Mouse (Mus musculus): ENCODE measurements at regions not wholly inside any gene's neighbourhood (a gene's known extent, or its start where the extent isn't known, plus 50 kb on each side); places are given as distances from the start of the nearest gene placed in this dataset.

DNA sequence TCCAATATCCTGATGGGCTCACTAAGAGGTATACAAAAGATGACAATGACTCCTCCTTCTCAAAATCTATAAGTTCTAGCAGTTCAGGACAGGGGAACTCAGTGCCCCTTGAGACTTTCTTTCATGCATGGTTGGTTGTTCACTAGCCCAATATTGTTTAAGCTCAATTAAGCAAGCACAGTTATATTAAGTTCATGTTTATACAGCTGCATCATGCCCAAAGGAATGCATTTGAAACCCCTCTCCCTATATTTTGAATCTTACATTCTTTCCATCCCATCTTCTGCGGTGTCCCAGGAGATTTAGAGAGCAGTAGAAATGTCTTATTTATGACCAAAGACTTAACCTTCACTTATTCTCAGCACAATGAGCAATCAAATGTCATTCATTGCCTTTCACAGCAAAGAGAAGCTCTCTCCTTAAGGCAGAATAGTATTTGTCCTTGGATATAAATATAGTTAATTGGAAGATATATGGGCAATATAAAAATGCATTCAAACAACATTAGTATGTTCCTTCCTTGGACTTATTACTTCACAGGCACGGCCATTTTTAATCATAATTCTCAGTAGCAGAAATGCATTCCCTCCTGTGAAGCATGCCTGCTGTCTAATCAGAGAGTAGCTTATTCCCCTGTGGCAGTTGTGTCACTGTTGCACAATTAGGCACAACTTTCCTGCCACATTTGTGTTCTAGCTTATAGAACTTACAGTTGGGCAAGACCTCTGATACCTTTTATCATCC, 455.8 kb upstream of the N6amt1 start:
- Histone ChIP-seq H3K4me3 (replicated peaks) (no peak overlapping the region), H3K36me3 (no peaks in the 10 kb centered on the region), H3K27ac (no peak overlapping the region), H3K27me3 (no peaks in the 10 kb centered on the region), H3K4me1 (replicated peaks) (no peaks in the 10 kb centered on the region; the same call in 1 of the 2 replicates), H3K9me3 (no peaks in the 10 kb centered on the region), H3K4me2 (no peak overlapping the region), H3K9ac (replicated peaks) (no peak overlapping the region)
- WGBS = 78% methylated on average over 2 of the region's 2 CpGs
- no peak for ATAC-seq (ENCODE audit: insufficient number of reproducible peaks, insufficient read depth, low FRiP score, low TSS enrichment, low read depth)

DNA sequence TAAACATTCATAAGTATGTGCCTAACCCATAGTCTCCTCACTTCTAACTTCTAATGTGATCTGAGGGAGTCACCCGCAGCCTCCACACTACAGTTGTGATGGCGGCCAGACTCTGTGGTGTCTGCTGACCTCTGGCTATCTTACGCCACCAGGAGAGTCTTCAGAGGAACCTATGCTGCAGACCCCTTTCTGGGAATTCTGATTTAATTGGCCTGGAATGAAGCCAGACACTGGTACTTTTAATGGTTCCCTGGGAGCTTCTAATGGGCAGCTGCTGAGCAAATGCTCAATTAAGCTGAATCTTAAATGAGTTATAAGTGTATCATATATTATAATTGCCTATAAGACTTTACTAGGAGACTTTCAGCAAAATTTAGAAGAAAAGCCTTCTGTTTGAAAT, 459.0 kb upstream of the N6amt1 start:
- ATAC-seq (ENCODE audit: insufficient number of reproducible peaks, insufficient read depth, low FRiP score, low TSS enrichment, low read depth) = peak; percentile 90
- no peak overlapping the region for H3K9ac ChIP-seq (replicated peaks)
- no peaks in the 10 kb centered on the region for H3K9me3 ChIP-seq
- H3K27ac ChIP-seq = peak overlapping the region; percentile 82
- WGBS = 46% methylated on average over 3 of the region's 3 CpGs
- H3K36me3 ChIP-seq = no peaks in the 10 kb centered on the region
- no peak overlapping the region for H3K4me2 ChIP-seq
- no peaks in the 10 kb centered on the region; the same call in 1 of the 2 replicates for H3K4me1 ChIP-seq (replicated peaks)
- H3K4me3 ChIP-seq (replicated peaks) = no peak overlapping the region
- H3K27me3 ChIP-seq = no peaks in the 10 kb centered on the region

DNA sequence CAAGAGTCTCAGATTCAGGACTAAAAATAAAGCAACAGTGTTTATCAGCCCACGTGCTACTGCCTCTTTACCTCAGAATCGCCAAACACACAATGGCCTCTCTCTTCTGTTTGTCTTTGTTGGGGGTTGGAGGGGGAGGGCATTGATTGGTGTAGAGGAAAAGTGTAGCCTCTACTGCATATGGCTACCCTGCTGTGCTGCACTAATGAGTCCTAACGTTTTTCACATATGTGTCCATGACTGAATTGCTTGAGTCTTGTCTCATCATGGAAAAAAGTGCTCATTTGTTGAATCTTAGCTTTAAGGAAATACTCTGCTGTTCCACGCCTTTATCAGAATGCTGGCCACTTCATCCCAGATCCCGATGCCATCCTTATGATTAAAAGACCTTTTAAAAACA, 459.7 kb upstream of the N6amt1 start:
- no peak; the same call in 1 of the 2 replicates for ATAC-seq (ENCODE audit: insufficient number of reproducible peaks, insufficient read depth, low FRiP score, low TSS enrichment, low read depth)
- no peaks in the 10 kb centered on the region for H3K9me3 ChIP-seq
- no peaks in the 10 kb centered on the region for H3K36me3 ChIP-seq
- H3K27ac ChIP-seq = peak overlapping the region; percentile 82
- 60% methylated on average over 5 of the region's 5 CpGs for WGBS
- H3K4me1 ChIP-seq (replicated peaks) = no peaks in the 10 kb centered on the region; the same call in 1 of the 2 replicates
- no peak overlapping the region for H3K9ac ChIP-seq (replicated peaks)
- no peaks in the 10 kb centered on the region for H3K27me3 ChIP-seq
- no peak overlapping the region for H3K4me2 ChIP-seq
- no peak overlapping the region for H3K4me3 ChIP-seq (replicated peaks)

DNA sequence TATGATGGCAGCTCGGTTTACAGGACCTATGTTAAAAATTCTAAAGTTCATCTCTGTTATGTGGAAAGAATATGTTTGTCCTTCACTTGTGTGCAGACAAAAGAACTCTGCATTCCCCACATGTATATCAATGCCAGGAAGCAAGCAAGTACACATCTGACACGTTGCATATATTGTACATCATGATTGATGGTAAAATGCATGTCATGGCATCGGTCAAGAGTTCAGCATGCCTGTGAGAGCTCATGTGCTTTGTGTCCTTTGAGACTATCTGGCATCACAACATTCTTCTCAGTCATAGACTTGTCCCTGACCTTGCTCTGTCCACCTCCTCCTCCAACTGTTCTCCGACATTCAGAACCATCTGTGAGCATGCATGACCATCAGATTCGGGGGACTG, 465.6 kb upstream of the N6amt1 start:
- no peak for ATAC-seq (ENCODE audit: insufficient number of reproducible peaks, insufficient read depth, low FRiP score, low TSS enrichment, low read depth)
- H3K27me3 ChIP-seq = no peaks in the 10 kb centered on the region
- no peak overlapping the region for H3K27ac ChIP-seq
- no peak overlapping the region for H3K4me3 ChIP-seq (replicated peaks)
- WGBS = 84% methylated on average over 5 of the region's 5 CpGs
- no peaks in the 10 kb centered on the region for H3K4me1 ChIP-seq (replicated peaks)
- H3K36me3 ChIP-seq = no peaks in the 10 kb centered on the region
- H3K9me3 ChIP-seq = no peaks in the 10 kb centered on the region
- H3K9ac ChIP-seq (replicated peaks) = no peak overlapping the region
- no peak overlapping the region for H3K4me2 ChIP-seq

DNA sequence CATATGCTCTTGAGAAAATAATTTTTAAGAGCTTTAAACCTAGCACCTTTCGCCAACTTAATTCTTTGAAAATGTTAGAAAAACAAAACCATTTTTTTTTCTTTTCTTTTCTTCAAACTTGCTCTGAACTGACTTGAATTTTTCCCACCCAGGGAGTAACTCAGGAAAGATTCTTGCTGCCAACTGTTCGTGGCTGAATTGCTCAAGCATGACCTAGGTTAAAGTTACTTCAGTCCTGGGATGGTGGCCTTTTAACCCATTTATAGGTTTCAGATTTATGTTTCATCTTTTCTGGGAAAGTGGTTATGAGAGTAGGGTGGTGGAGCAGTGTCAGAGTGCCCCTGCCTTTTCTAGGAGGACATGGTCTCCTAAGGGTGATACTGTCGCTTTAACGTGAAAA, 466.4 kb upstream of the N6amt1 start:
- Histone ChIP-seq H3K4me3 (replicated peaks) (no peak overlapping the region), H3K9ac (replicated peaks) (no peak overlapping the region), H3K9me3 (no peaks in the 10 kb centered on the region), H3K27ac (no peak overlapping the region), H3K4me2 (no peak overlapping the region), H3K4me1 (replicated peaks) (no peaks in the 10 kb centered on the region), H3K27me3 (no peaks in the 10 kb centered on the region), H3K36me3 (no peaks in the 10 kb centered on the region)
- WGBS = 74% methylated on average over 4 of the region's 4 CpGs
- ATAC-seq (ENCODE audit: insufficient number of reproducible peaks, insufficient read depth, low FRiP score, low TSS enrichment, low read depth) = no peak

DNA sequence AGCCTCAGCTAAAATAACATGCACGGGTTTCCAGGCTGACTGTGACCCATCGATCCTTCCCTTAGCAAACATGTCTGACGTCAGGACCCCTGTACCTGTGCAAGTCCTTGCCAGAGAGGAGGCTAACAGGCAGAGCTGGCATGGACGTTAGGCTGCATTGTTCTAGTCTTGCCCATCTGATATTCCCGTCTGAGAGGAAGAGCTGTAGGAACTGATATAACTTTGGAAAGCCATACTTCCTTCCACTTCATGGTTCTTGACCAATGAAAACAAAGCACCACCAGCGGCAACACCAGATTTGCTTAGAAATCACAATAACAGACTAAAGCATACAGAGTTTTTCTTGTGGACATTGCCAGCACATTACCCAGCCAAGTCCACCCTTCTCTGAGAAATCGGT, 470.1 kb upstream of the N6amt1 start:
- no peaks in the 10 kb centered on the region for H3K9me3 ChIP-seq
- H3K4me3 ChIP-seq (replicated peaks) = no peak overlapping the region
- H3K27me3 ChIP-seq = no peaks in the 10 kb centered on the region
- no peak overlapping the region for H3K4me2 ChIP-seq
- no peaks in the 10 kb centered on the region for H3K36me3 ChIP-seq
- ATAC-seq (ENCODE audit: insufficient number of reproducible peaks, insufficient read depth, low FRiP score, low TSS enrichment, low read depth) = no peak
- H3K4me1 ChIP-seq (replicated peaks) = no peaks in the 10 kb centered on the region
- H3K27ac ChIP-seq = no peak overlapping the region
- no peak overlapping the region for H3K9ac ChIP-seq (replicated peaks)
- 85% methylated on average over 7 of the region's 7 CpGs for WGBS

DNA sequence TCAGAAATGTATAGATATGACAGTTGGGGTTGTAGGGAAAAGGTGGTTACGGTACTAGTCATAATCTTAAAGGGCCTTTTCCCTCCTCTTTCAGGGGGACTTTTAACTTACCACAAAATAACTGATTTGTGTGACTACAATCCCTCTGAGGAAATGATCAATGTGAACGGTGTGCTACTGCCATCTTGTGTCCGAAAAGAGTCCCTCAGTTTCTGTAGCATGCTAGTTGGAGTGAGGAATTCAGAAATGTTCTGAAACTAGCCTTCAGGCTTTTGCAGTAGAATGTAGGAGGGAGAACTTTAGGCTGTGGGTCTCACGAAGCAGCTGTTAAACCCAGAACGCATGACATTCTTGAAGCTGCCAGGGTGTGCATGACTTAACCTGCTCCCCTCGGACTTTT, 471.5 kb upstream of the N6amt1 start:
- Histone ChIP-seq H3K27me3 (no peaks in the 10 kb centered on the region), H3K27ac (no peak overlapping the region), H3K9me3 (no peaks in the 10 kb centered on the region), H3K36me3 (no peaks in the 10 kb centered on the region), H3K4me2 (no peak overlapping the region), H3K4me3 (replicated peaks) (no peak overlapping the region), H3K4me1 (replicated peaks) (no peaks in the 10 kb centered on the region), H3K9ac (replicated peaks) (no peak overlapping the region)
- ATAC-seq (ENCODE audit: insufficient number of reproducible peaks, insufficient read depth, low FRiP score, low TSS enrichment, low read depth) = no peak
- 18% methylated on average over 6 of the region's 6 CpGs for whole genome bisulfite sequencing

DNA sequence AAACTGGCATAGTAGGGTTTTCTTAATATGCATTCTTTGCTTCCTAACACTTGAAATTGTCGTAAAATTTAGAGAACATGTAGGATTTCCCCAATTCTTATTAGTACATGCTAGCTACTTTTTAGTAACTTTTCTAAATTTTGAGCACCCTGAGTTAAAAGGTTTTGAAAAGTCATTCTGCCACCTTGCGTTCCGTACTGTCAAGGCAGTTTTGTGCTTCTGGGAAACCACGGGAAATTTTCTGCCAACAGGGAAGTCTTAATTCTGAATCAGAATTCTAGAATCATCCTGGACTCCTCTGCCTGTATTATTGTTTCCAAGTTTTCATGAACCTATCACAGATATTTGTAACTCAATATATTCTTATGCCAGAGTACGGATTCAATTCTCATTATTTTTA, 472.4 kb upstream of the N6amt1 start:
- Histone ChIP-seq H3K4me1 (replicated peaks) (no peaks in the 10 kb centered on the region), H3K27me3 (no peaks in the 10 kb centered on the region), H3K4me2 (no peak overlapping the region), H3K4me3 (replicated peaks) (no peak overlapping the region), H3K27ac (no peak overlapping the region), H3K9ac (replicated peaks) (no peak overlapping the region), H3K9me3 (no peaks in the 10 kb centered on the region), H3K36me3 (no peaks in the 10 kb centered on the region)
- no peak for ATAC-seq (ENCODE audit: insufficient number of reproducible peaks, insufficient read depth, low FRiP score, low TSS enrichment, low read depth)
- WGBS = 63% methylated on average over 5 of the region's 5 CpGs

DNA sequence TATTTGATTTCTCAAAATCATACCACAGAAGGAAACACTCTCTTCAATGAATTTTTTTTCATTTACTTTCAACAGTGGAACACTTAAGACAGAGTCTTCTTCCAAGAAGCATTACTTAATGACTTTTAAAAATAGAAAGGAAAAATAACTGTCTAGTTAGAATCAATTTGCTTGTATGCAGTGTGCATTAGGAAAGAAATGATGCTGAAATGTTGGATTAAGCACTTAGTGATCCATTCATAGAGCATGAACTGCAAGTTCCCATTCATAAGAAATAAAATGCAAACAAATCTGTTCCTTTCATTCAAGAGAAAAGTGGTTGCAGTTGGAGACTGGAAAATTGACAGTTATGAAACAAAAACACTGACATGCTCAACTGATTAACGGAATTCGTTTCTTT, 493.2 kb upstream of the N6amt1 start:
- no peak overlapping the region for H3K27ac ChIP-seq
- H3K4me1 ChIP-seq (replicated peaks) = no peaks in the 10 kb centered on the region
- H3K36me3 ChIP-seq = no peaks in the 10 kb centered on the region
- H3K4me3 ChIP-seq (replicated peaks) = no peak overlapping the region
- H3K9ac ChIP-seq (replicated peaks) = no peak overlapping the region
- H3K4me2 ChIP-seq = no peak overlapping the region
- no peaks in the 10 kb centered on the region for H3K27me3 ChIP-seq
- no peaks in the 10 kb centered on the region for H3K9me3 ChIP-seq
- ATAC-seq (ENCODE audit: insufficient number of reproducible peaks, insufficient read depth, low FRiP score, low TSS enrichment, low read depth) = no peak
- 88% methylated on average over 2 of the region's 2 CpGs for WGBS

DNA sequence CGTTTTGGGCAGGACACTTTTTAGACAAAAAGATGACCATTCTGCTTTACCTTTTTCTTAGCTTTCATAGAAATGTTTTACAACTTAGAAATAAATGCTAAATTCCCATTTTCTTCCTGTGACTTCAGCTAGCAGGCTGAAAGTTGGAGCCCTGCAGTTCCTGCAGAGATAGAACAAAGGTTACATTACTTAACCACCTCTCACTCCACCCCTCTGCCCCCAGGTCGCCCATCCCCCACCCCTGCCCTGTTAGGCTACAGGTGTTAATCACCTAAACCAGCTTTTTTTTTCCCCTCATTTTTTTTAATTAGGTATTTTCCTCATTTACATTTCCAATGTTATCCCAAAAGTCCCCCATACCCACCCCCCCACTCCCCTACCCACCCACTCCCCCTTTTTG, 498.1 kb upstream of the N6amt1 start:
- Histone ChIP-seq H3K36me3 (no peaks in the 10 kb centered on the region), H3K4me2 (no peak overlapping the region), H3K9ac (replicated peaks) (no peak overlapping the region), H3K4me1 (replicated peaks) (no peaks in the 10 kb centered on the region), H3K27ac (no peak overlapping the region), H3K4me3 (replicated peaks) (no peak overlapping the region), H3K9me3 (no peaks in the 10 kb centered on the region), H3K27me3 (no peaks in the 10 kb centered on the region)
- 66% methylated on average over 2 of the region's 2 CpGs for WGBS
- no peak for ATAC-seq (ENCODE audit: insufficient number of reproducible peaks, insufficient read depth, low FRiP score, low TSS enrichment, low read depth)

DNA sequence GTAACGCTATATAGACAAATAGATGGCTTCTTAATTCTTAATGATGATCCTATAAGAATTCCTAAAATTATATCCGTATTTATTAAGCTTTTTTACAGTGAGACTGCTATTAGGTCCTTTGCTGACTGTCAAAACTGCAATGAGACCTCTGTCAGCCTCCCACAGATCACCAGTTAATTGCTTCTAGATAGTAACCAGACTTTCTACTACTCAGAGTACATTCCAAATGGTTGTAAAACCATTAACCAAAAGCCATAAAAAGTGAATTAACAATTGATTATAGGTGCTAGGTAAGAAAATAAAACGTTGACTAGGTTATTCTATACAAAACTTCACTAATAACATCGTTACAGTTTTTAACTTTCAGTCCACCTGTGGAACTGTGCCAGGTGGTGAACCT, 498.7 kb upstream of the N6amt1 start:
- Histone ChIP-seq H3K4me3 (replicated peaks) (no peak overlapping the region), H3K27me3 (no peaks in the 10 kb centered on the region), H3K9ac (replicated peaks) (no peak overlapping the region), H3K9me3 (no peaks in the 10 kb centered on the region), H3K4me1 (replicated peaks) (no peaks in the 10 kb centered on the region), H3K36me3 (no peaks in the 10 kb centered on the region), H3K27ac (no peak overlapping the region), H3K4me2 (no peak overlapping the region)
- no peak for ATAC-seq (ENCODE audit: insufficient number of reproducible peaks, insufficient read depth, low FRiP score, low TSS enrichment, low read depth)
- WGBS = 58% methylated on average over 4 of the region's 4 CpGs

DNA sequence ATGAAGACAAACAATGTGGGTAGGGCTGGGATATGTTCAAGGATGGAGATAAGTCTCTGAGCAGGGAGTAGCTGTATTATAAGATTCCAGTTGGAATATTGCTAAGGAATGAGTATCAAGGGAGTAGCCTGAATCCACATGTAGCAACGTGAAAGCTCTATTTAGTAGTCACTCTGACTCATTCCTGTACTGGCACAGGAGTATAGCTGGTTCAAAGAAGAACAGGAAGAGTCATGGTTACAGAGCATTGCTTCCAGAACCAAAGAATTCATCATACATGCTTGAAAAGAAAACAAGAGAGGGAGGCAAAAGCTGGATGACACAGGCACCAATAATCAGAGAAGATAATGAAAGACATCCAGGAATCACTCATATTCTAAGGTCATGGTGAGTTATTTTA, 500.6 kb upstream of the N6amt1 start:
- H3K4me3 ChIP-seq (replicated peaks) = no peak overlapping the region
- H3K27ac ChIP-seq = no peak overlapping the region
- H3K9ac ChIP-seq (replicated peaks) = no peak overlapping the region
- no peaks in the 10 kb centered on the region for H3K9me3 ChIP-seq
- ATAC-seq (ENCODE audit: insufficient number of reproducible peaks, insufficient read depth, low FRiP score, low TSS enrichment, low read depth) = no peak
- H3K27me3 ChIP-seq = no peaks in the 10 kb centered on the region
- H3K36me3 ChIP-seq = no peaks in the 10 kb centered on the region
- H3K4me2 ChIP-seq = no peak overlapping the region
- H3K4me1 ChIP-seq (replicated peaks) = no peaks in the 10 kb centered on the region
- WGBS = 77% methylated on average over 1 of the region's 1 CpGs
